Mouse (Mus musculus) kidney, postnatal 36 days (tissue): ENCODE measurements around the gene C2cd4a.

Experiments
- DNase-seq, 2 experiments: peaks; one replicate each; pipeline ENCODE4 v3.0.0; 2021 to 2022; ENCODE audit warnings: mixed read lengths in 2 of 2

The C2cd4a gene

DNA sequence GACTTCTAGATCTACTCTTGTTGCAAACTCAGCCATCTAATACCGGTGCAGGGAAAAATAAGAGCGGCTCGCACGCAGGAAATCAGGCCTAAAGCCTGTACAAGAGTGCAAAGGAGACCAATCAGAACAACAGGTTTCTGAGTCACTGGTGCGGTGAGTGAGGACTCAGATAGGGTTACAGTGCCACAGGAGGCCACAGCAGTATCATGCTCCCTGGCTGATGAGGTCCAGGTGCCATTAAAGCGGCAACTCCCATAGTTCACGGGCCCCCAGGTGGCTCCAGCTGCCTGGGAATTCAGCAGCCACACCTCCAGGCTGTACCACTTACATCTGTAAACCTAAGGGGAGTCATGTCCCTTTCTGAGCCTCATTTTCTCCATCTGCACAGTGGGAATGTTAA lies 45.8 kb downstream of the C2cd4a start:
- DNase-seq, result no peak

GRCm38 (mm10) chr9:67783925-67784324 lies 48.2 kb downstream of the C2cd4a start:
- peak in 1 of 2 experiments; percentile 30 for DNase-seq

GRCm38 (mm10) chr9:67783464-67783863 lies 48.7 kb downstream of the C2cd4a start:
- DNase-seq, result no peak

DNA sequence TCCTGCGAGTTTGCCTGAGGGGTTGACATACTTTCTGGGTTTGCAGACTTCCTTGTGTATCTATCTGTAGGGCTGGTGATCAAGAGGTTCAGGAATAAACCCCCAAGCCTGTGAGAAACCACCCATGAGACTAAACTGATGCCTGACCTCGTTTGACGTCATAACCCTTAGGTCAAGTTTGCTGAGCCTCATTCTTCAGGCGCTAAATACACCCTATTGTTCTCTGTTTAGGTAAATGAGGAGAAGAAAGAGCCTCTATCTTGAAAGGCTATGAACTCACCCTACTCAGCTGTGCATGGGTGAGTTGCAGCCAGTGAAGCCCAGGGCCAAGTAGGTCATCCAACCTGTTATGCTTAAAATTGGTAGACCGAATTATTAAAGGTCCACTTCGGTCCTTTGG lies 49.3 kb downstream of the C2cd4a start:
- no peak for DNase-seq
